Mouse (Mus musculus) embryonic facial prominence, embryonic 15.5 days (tissue): ENCODE measurements around the gene A630023A22Rik. TPM values are rescaled to one million over a fixed set of nuclear protein-coding genes. Genes with fewer than 3 reads are reported as not detected.
A peak's percentile ranks its signal among the peaks of the same experiment; 100 is the strongest.

Source experiments
- ATAC-seq: fragments of 200-750 bp; cut with Nextera tagmentation; 2 replicates; pipeline ENCODE4 v1.8.0; 2017; ENCODE audit warnings: low read depth, moderate TSS enrichment; ENCODE audit not compliant: insufficient number of reproducible peaks, low FRiP score, low TSS enrichment
- H3K27ac ChIP-seq: fragments of 300-500 bp; sonication (generic); replicated peaks from 2 replicates; pipeline ENCODE4 v1.5.1; 2015; ENCODE audit warnings: mild to moderate bottlenecking, inconsistent platforms
- H3K27me3 ChIP-seq: fragments of 300-500 bp; sonication (generic); 2 replicates; pipeline ENCODE4 v1.6.1; 2015; ENCODE audit warnings: inconsistent platforms
- H3K36me3 ChIP-seq: fragments of 300-500 bp; sonication (generic); 2 replicates; pipeline ENCODE4 v1.6.1; 2015; ENCODE audit warnings: mild to moderate bottlenecking, inconsistent platforms
- H3K4me1 ChIP-seq: fragments of 300-500 bp; sonication (generic); 2 replicates; pipeline ENCODE4 v1.6.1; 2015; ENCODE audit warnings: inconsistent platforms
- H3K4me2 ChIP-seq: fragments of 300-500 bp; sonication (generic); replicated peaks from 2 replicates; pipeline ENCODE4 v1.6.1; 2015; ENCODE audit warnings: mild to moderate bottlenecking, inconsistent platforms
- H3K4me3 ChIP-seq: fragments of 300-500 bp; sonication (generic); replicated peaks from 2 replicates; pipeline ENCODE4 v1.5.1; 2015; ENCODE audit warnings: mild to moderate bottlenecking, inconsistent platforms
- H3K9ac ChIP-seq: fragments of 300-500 bp; sonication (generic); 2 replicates; pipeline ENCODE4 v1.6.1; 2015; ENCODE audit warnings: inconsistent platforms
- H3K9me3 ChIP-seq: fragments of 300-500 bp; sonication (generic); replicated peaks from 2 replicates; pipeline ENCODE4 v1.6.1; 2016; ENCODE audit warnings: inconsistent platforms
- WGBS: fragments of 180-500 bp; shearing (Covaris S2); methylation state at CpG from one replicate; pipeline ENCODE4 v1.1.7; 2015; 5-methylcytosine and 5-hydroxymethylcytosine counted together
- polyA plus RNA-seq: library from polyadenylated mRNA; unstranded; fragments of >200 nt; fragmentation: Nextera tagmentation; extraction: Ambion mirVana; gene quantifications from 2 replicates; pipeline ENCODE4 v1.2.1, GENCODE M21; 2015

The A630023A22Rik gene
- 0.41 TPM in 1 of 2 replicates, not detected in the other for polyA plus RNA-seq

- WGBS = 52% methylated on average over 5 of the region's 5 CpGs
- no peak within 1 kb of the TSS for H3K9ac ChIP-seq
- no peaks in the 10 kb centered on the region for H3K36me3 ChIP-seq
These were observed at the start of gene A630023A22Rik for GRCm38 (mm10) chr14:34102601-34103000. TSS of gene A630023A22Rik (minus strand) at chr14:34102754.

GRCm38 (mm10) chr14:34152342-34152741 is 49.8 kb upstream of the A630023A22Rik start, which contains the start of gene Npy4r:
TSS of gene Npy4r (minus strand) at chr14:34152489.
- Histone ChIP-seq H3K9ac (0 out of 2 replicates have a peak within 1 kb of the TSS, but pooled peaks have one; percentile 1), H3K9me3 (no peaks in the 10 kb centered on the region), H3K36me3 (no peaks in the 10 kb centered on the region), H3K4me2 (peak within 1 kb of the TSS; percentile 45), H3K4me3 (0 out of 2 replicates have a peak within 1 kb of the TSS, but pooled peaks have one; percentile 9), H3K27ac (no peak within 1 kb of the TSS), H3K4me1 (peaks cover 10% of the 10 kb centered on the region), H3K27me3 (no peaks in the 10 kb centered on the region; the same call in 1 of the 2 replicates)
- ATAC-seq = peak; percentile 67; the same call in 1 of the 2 replicates
- 11% methylated on average over 16 of the region's 16 CpGs for WGBS

More at GRCm38 (mm10) chr14:34102601-34103000, at the start of gene A630023A22Rik:
- Histone ChIP-seq H3K27me3 (no peaks in the 10 kb centered on the region), H3K4me2 (no peak within 1 kb of the TSS), H3K27ac (no peak within 1 kb of the TSS), H3K4me1 (0 out of 2 replicates have a peak, but pooled peaks cover 3% of the 10 kb centered on the region), H3K9me3 (no peaks in the 10 kb centered on the region), H3K4me3 (no peak within 1 kb of the TSS)
- no peak for ATAC-seq

GRCm38 (mm10) chr14:34142915-34143314 is 40.4 kb upstream of the A630023A22Rik start:
- H3K4me2 ChIP-seq = no peak overlapping the region
- WGBS = 94% methylated on average over 10 of the region's 10 CpGs
- no peaks in the 10 kb centered on the region for H3K9me3 ChIP-seq
- ATAC-seq = no peak
- no peak overlapping the region for H3K27ac ChIP-seq
- H3K4me1 ChIP-seq = no peaks in the 10 kb centered on the region
- H3K36me3 ChIP-seq = no peaks in the 10 kb centered on the region
- no peak overlapping the region for H3K9ac ChIP-seq
- H3K4me3 ChIP-seq = no peak overlapping the region
- no peaks in the 10 kb centered on the region for H3K27me3 ChIP-seq

DNA sequence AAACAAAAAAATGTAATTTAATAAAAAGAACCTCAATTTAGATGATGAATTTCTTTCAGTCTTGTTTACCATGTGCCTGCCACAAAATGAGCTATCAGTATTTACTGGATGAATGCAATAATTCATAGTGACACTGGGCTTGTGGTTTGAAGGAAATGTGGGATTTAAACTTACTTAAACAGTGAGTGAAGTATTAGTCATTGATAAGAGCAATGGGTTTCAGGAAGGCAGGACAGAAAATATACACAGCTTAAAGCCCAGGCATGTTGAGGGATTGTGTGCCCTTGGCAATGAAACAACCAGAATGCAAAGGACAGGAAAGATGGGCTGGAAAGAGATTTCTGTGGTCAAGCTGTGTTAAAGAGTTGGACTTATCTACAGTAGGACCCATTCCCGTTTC is 39.8 kb upstream of the A630023A22Rik start:
- 75% methylated on average over 1 of the region's 1 CpGs for WGBS
- no peak overlapping the region for H3K27ac ChIP-seq
- no peaks in the 10 kb centered on the region for H3K36me3 ChIP-seq
- no peaks in the 10 kb centered on the region for H3K4me1 ChIP-seq
- H3K9ac ChIP-seq = no peak overlapping the region
- ATAC-seq = no peak
- no peak overlapping the region for H3K4me3 ChIP-seq
- no peaks in the 10 kb centered on the region for H3K27me3 ChIP-seq
- H3K9me3 ChIP-seq = no peaks in the 10 kb centered on the region
- H3K4me2 ChIP-seq = no peak overlapping the region

GRCm38 (mm10) chr14:34139671-34140664 is 37.4 kb upstream of the A630023A22Rik start:
- Histone ChIP-seq H3K4me1 (no peaks in the 10 kb centered on the region), H3K27me3 (no peaks in the 10 kb centered on the region), H3K36me3 (no peaks in the 10 kb centered on the region), H3K4me3 (no peak overlapping the region), H3K9ac (no peak overlapping the region), H3K27ac (no peak overlapping the region), H3K9me3 (no peaks in the 10 kb centered on the region), H3K4me2 (no peak overlapping the region)
- WGBS = 78% methylated on average over 15 of the region's 15 CpGs
- no peak for ATAC-seq

- no peak overlapping the region for H3K9ac ChIP-seq
- H3K9me3 ChIP-seq = no peaks in the 10 kb centered on the region
- no peak overlapping the region for H3K27ac ChIP-seq
- H3K27me3 ChIP-seq = no peaks in the 10 kb centered on the region
- H3K4me3 ChIP-seq = no peak overlapping the region
- no peaks in the 10 kb centered on the region for H3K36me3 ChIP-seq
- H3K4me2 ChIP-seq = no peak overlapping the region
- ATAC-seq = no peak
- H3K4me1 ChIP-seq = no peaks in the 10 kb centered on the region
These were observed 32.8 kb upstream of the A630023A22Rik start for GRCm38 (mm10) chr14:34135391-34135790.

- ATAC-seq = no peak
- Histone ChIP-seq H3K36me3 (no peaks in the 10 kb centered on the region), H3K9ac (no peak overlapping the region), H3K9me3 (no peaks in the 10 kb centered on the region), H3K4me2 (no peak overlapping the region), H3K27ac (no peak overlapping the region), H3K4me3 (no peak overlapping the region), H3K4me1 (no peaks in the 10 kb centered on the region), H3K27me3 (no peaks in the 10 kb centered on the region)
- 53% methylated on average over 6 of the region's 6 CpGs for WGBS
These were observed 28.7 kb upstream of the A630023A22Rik start for GRCm38 (mm10) chr14:34131216-34131615.

GRCm38 (mm10) chr14:34121691-34122090 is 19.1 kb upstream of the A630023A22Rik start:
- no peak overlapping the region for H3K27ac ChIP-seq
- no peak overlapping the region for H3K4me3 ChIP-seq
- no peaks in the 10 kb centered on the region for H3K9me3 ChIP-seq
- H3K36me3 ChIP-seq = no peaks in the 10 kb centered on the region
- no peaks in the 10 kb centered on the region for H3K27me3 ChIP-seq
- H3K9ac ChIP-seq = no peak overlapping the region
- WGBS = 90% methylated on average over 4 of the region's 4 CpGs
- ATAC-seq = no peak
- no peak overlapping the region for H3K4me2 ChIP-seq
- no peaks in the 10 kb centered on the region for H3K4me1 ChIP-seq

DNA sequence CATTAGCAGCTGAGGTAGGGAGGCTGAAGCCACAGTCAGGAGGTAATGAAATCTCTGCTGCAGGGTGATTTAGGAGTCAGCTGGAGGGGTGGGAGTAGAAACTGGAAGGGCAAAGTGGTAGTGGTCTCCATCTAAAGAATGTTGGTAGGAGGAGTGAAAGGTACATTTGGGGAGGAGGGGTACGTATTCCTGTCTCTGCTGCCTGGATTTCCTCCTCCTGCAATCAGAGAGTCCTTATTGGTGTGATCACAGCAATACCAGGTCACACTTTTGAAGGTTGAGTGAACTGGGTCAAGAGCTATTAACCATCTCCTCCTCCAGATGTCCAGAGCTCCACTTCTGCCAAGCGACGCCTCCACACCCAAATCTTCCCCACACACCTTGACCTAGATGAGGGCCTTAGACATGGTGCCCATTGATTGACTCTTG is 18.4 kb upstream of the A630023A22Rik start:
- no peaks in the 10 kb centered on the region for H3K9me3 ChIP-seq
- no peak for ATAC-seq
- WGBS = 90% methylated on average over 3 of the region's 3 CpGs
- H3K9ac ChIP-seq = no peak overlapping the region
- no peak overlapping the region for H3K4me3 ChIP-seq
- H3K27me3 ChIP-seq = no peaks in the 10 kb centered on the region
- no peaks in the 10 kb centered on the region for H3K4me1 ChIP-seq
- no peak overlapping the region for H3K27ac ChIP-seq
- no peaks in the 10 kb centered on the region for H3K36me3 ChIP-seq
- H3K4me2 ChIP-seq = no peak overlapping the region

GRCm38 (mm10) chr14:34120016-34120910 is 17.7 kb upstream of the A630023A22Rik start:
- Histone ChIP-seq H3K4me3 (no peak overlapping the region), H3K36me3 (no peaks in the 10 kb centered on the region), H3K27me3 (no peaks in the 10 kb centered on the region), H3K9me3 (no peaks in the 10 kb centered on the region), H3K4me2 (no peak overlapping the region), H3K9ac (no peak overlapping the region), H3K4me1 (no peaks in the 10 kb centered on the region), H3K27ac (no peak overlapping the region)
- no peak for ATAC-seq
- 81% methylated on average over 12 of the region's 12 CpGs for WGBS
